Mouse (Mus musculus): ENCODE results near the gene Ppp1r10. TPM values are rescaled to one million over a fixed set of nuclear protein-coding genes. Genes with fewer than 3 reads are reported as not detected.

Gene Ppp1r10
- total RNA-seq, 2 experiments from 2014 or later, result 75.1 to 76.5 TPM

GRCm38 (mm10) chr17:35900636-35901035 is 15.6 kb upstream of the Ppp1r10 start:
- intact Hi-C loops (cut with DNase I), result no loop called here
- DNase-seq, result no peak

- no peak for DNase-seq
- intact Hi-C loops (cut with DNase I), result no loop called here
Observed at GRCm38 (mm10) chr17:35903343-35903991, 12.8 kb upstream of the Ppp1r10 start.

- intact Hi-C loops (cut with DNase I), result no loop called here
- no peak for DNase-seq
Observed at GRCm38 (mm10) chr17:35903992-35904355, 12.3 kb upstream of the Ppp1r10 start.

- intact Hi-C loops (cut with DNase I), result no loop called here
Observed at GRCm38 (mm10) chr17:35905587-35905986, 10.6 kb upstream of the Ppp1r10 start.

GRCm38 (mm10) chr17:35907609-35908008 is 8.6 kb upstream of the Ppp1r10 start:
- intact Hi-C loops (cut with DNase I), result no loop called here
- no peak for DNase-seq

More at GRCm38 (mm10) chr17:35905587-35905986, 10.6 kb upstream of the Ppp1r10 start:
- DNase-seq, result no peak

- intact Hi-C loops (cut with DNase I), result no loop called here
- DNase-seq, result peak; percentile 35
Observed at GRCm38 (mm10) chr17:35909186-35909918, 6.9 kb upstream of the Ppp1r10 start.

- intact Hi-C loops (cut with DNase I), result no loop called here
- DNase-seq, result peak; percentile 97
Observed at GRCm38 (mm10) chr17:35909919-35910369, 6.3 kb upstream of the Ppp1r10 start, which contains the start of gene Atat1. Atat1 (minus strand) TSS chr17:35910075.

- intact Hi-C loops (cut with DNase I), result no loop called here
- DNase-seq, result no peak
Observed at GRCm38 (mm10) chr17:35914975-35915374, 1.3 kb upstream of the Ppp1r10 start.

- intact Hi-C loops (cut with DNase I), result no loop called here
- DNase-seq, result no peak
Observed at GRCm38 (mm10) chr17:35915538-35916296, 517 bp upstream of the Ppp1r10 start.

GRCm38 (mm10) chr17:35917143-35917462 is 869 bp downstream of the Ppp1r10 start:
- DNase-seq, result no peak
- intact Hi-C loops (cut with DNase I), result no loop called here

GRCm38 (mm10) chr17:35917463-35918251 is 1.4 kb downstream of the Ppp1r10 start:
- DNase-seq, result peak; percentile 72
- intact Hi-C loops (cut with DNase I), result no loop called here

GRCm38 (mm10) chr17:35918276-35919059 is 2.2 kb downstream of the Ppp1r10 start:
- DNase-seq, result peak; percentile 48

GRCm38 (mm10) chr17:35919060-35919715 is 3.0 kb downstream of the Ppp1r10 start:
- intact Hi-C loops (cut with DNase I), result no loop called here

More at GRCm38 (mm10) chr17:35918276-35919059, 2.2 kb downstream of the Ppp1r10 start:
- intact Hi-C loops (cut with DNase I), result no loop called here

GRCm38 (mm10) chr17:35919864-35920301 is 3.6 kb downstream of the Ppp1r10 start:
- intact Hi-C loops (cut with DNase I), result no loop called here
- no peak for DNase-seq

More at GRCm38 (mm10) chr17:35919060-35919715, 3.0 kb downstream of the Ppp1r10 start:
- DNase-seq, result peak; percentile 96

GRCm38 (mm10) chr17:35920384-35920783 is 4.2 kb downstream of the Ppp1r10 start:
- intact Hi-C loops (cut with DNase I), result no loop called here
- DNase-seq, result no peak

GRCm38 (mm10) chr17:35920862-35921562 is 4.8 kb downstream of the Ppp1r10 start:
- intact Hi-C loops (cut with DNase I), result no loop called here
- DNase-seq, result no peak

- intact Hi-C loops (cut with DNase I), result no loop called here
- DNase-seq, result no peak
Observed at GRCm38 (mm10) chr17:35921710-35922109, 5.5 kb downstream of the Ppp1r10 start.

- intact Hi-C loops (cut with DNase I), result no loop called here
- DNase-seq, result no peak
Observed at GRCm38 (mm10) chr17:35922566-35922965, 6.3 kb downstream of the Ppp1r10 start.

- intact Hi-C loops (cut with DNase I), result no loop called here
- DNase-seq, result no peak
Observed at GRCm38 (mm10) chr17:35923281-35923680, 7.0 kb downstream of the Ppp1r10 start.
